Mouse (Mus musculus): ENCODE measurements around the gene Kl.

Gene Kl

GRCm38 (mm10) chr5:150962756-150963155 lies 10.3 kb downstream of the Kl start:
- DNase-seq (ENCODE audit: low spot score): no peak

GRCm38 (mm10) chr5:150967925-150968324 lies 15.5 kb downstream of the Kl start:
- DNase-seq (ENCODE audit: low spot score): no peak

- DNase-seq (ENCODE audit: low spot score): no peak
Observed at GRCm38 (mm10) chr5:150970551-150970950, 18.1 kb downstream of the Kl start.

GRCm38 (mm10) chr5:150971126-150971525 lies 18.7 kb downstream of the Kl start:
- no peak for DNase-seq (ENCODE audit: low spot score)

- no peak for DNase-seq (ENCODE audit: low spot score)
Observed at GRCm38 (mm10) chr5:150974226-150974625, 21.8 kb downstream of the Kl start.

- DNase-seq (ENCODE audit: low spot score): no peak
Observed at GRCm38 (mm10) chr5:150977383-150977958, 25.1 kb downstream of the Kl start.

- peak; percentile 2 for DNase-seq (ENCODE audit: low spot score)
Observed at GRCm38 (mm10) chr5:150979341-150980136, 27.1 kb downstream of the Kl start.

GRCm38 (mm10) chr5:150982082-150982481 lies 29.7 kb downstream of the Kl start:
- no peak for DNase-seq (ENCODE audit: low spot score)

- no peak for DNase-seq (ENCODE audit: low spot score)
Observed at GRCm38 (mm10) chr5:150994096-150994495, 41.7 kb downstream of the Kl start.

GRCm38 (mm10) chr5:150996586-150996985 lies 44.2 kb downstream of the Kl start:
- DNase-seq (ENCODE audit: low spot score): no peak

GRCm38 (mm10) chr5:151001111-151001510 lies 48.7 kb downstream of the Kl start:
- DNase-seq (ENCODE audit: low spot score): no peak

- DNase-seq (ENCODE audit: low spot score): no peak
Observed at GRCm38 (mm10) chr5:151002051-151002450, 49.6 kb downstream of the Kl start.

- no peak for DNase-seq (ENCODE audit: low spot score)
Observed at GRCm38 (mm10) chr5:151004216-151004755, 51.9 kb downstream of the Kl start.

GRCm38 (mm10) chr5:151018450-151018849 lies 66.0 kb downstream of the Kl start:
- no peak for DNase-seq (ENCODE audit: low spot score)

GRCm38 (mm10) chr5:151018959-151019358 lies 66.6 kb downstream of the Kl start:
- no peak for DNase-seq (ENCODE audit: low spot score)

GRCm38 (mm10) chr5:151020031-151020820 lies 67.8 kb downstream of the Kl start:
- DNase-seq (ENCODE audit: low spot score): no peak

GRCm38 (mm10) chr5:151020831-151021230 lies 68.4 kb downstream of the Kl start:
- DNase-seq (ENCODE audit: low spot score): no peak

GRCm38 (mm10) chr5:151022026-151022425 lies 69.6 kb downstream of the Kl start:
- DNase-seq (ENCODE audit: low spot score): no peak

GRCm38 (mm10) chr5:151022939-151023338 lies 70.5 kb downstream of the Kl start:
- DNase-seq (ENCODE audit: low spot score): no peak

- DNase-seq (ENCODE audit: low spot score): peak; percentile 11
Observed at GRCm38 (mm10) chr5:151023461-151023860, 71.1 kb downstream of the Kl start.

GRCm38 (mm10) chr5:151024483-151024882 lies 72.1 kb downstream of the Kl start:
- no peak for DNase-seq (ENCODE audit: low spot score)

GRCm38 (mm10) chr5:151026069-151026468 lies 73.7 kb downstream of the Kl start:
- no peak for DNase-seq (ENCODE audit: low spot score)

- no peak for DNase-seq (ENCODE audit: low spot score)
Observed at GRCm38 (mm10) chr5:151027171-151027570, 74.8 kb downstream of the Kl start.

Data from ovary, postnatal 14 days (tissue).